Mouse (Mus musculus): ENCODE results near the gene Wdr83.

Gene Wdr83

DNA sequence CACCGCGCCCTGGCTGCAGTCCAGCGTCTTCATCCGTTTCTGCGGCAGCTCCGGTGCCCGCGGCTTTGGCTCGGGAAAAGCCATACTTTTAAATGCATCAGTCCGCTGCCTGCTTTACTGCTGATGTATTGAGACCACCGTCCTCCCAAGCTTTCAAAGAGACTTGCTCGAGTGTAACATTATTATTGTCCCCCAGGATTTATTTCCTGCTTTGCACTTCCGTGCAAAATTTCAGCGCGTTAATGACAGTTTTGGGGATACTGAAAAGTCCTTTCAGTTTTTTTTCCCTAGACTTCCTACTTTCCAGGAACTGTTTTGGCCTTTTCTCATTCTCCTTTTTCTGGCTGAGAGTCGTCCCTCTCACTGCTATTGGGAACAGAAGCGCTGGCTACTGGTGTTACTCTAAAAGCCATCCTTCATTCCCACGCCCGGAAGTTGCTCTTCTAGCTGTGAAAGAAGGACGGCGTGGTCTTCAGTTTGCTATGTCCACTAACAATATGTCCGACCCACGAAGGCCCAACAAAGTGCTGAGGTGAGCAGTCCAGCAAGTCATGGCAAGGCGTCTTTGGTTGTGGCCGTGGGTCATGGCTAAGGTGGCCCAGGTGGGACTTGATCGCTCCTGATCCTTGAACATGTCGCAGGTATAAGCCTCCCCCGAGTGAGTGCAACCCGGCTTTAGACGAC lies 432 bp downstream of the Wdr83 start, which contains the start of gene Wdr83os:
Gene Wdr83os, plus strand, starts transcription at position 209 of the 684 bp plus-strand sequence.
- ATAC-seq (ENCODE audit: insufficient number of reproducible peaks, low FRiP score, low TSS enrichment): no peak

DNA sequence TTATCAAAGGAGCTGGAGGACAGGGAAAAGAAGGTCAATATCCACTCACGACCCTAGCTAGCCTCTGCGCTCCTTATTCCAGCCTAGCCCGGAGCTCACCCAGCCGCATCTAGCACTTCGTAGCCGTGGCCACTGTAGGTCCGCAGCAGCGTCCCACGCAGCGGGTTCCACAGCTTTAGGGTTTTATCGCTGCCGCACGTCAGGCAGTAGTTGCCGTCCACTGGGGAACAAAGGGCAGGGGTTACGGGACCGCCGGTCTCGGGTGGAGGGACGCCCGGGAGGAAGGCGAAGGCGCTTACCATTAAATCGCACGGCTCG lies 933 bp downstream of the Wdr83 start:
- no peak for ATAC-seq (ENCODE audit: insufficient number of reproducible peaks, low FRiP score, low TSS enrichment)

DNA sequence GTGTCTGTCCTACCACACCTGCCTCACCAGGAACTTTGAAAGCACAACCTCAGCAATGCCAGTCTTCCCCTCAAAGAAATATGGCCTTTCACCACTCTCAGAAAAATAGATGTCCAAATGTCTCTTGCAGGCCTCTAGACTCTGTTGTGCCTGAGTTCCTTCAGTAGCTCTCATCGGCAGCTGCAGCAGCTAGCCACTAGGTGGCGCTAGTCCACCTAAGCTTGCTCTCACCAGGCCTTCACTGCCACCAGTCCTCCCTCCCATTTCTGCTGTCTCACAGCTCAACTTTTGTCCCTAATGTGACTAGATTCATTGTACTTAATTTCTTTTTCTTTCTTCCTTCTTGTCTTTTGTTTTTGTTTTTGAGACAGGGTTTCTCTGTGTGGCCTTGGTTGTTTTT lies 4.1 kb downstream of the Wdr83 start:
- peak; percentile 43; the same call in 1 of the 2 replicates for ATAC-seq (ENCODE audit: insufficient number of reproducible peaks, low FRiP score, low TSS enrichment)

DNA sequence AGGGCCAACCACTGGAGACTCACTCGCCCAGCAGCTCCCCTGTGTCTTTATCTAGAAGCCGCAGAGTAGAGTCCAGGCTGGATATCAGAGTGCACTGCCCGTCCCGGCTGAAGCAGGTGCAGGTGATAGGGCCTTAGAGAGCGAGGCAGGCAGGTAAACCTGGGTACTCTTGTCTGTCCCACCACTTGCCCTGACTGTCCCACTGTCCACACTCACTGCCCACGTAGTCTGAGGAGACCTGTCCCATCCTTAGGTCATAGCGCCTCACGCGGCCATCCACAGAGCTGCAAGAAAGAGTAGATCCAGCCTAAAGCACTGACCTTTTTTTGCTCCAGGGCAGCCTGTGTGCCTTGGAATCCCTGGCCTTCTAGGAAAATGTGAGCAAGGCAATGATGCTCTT lies 5.1 kb downstream of the Wdr83 start:
- ATAC-seq (ENCODE audit: insufficient number of reproducible peaks, low FRiP score, low TSS enrichment): no peak

DNA sequence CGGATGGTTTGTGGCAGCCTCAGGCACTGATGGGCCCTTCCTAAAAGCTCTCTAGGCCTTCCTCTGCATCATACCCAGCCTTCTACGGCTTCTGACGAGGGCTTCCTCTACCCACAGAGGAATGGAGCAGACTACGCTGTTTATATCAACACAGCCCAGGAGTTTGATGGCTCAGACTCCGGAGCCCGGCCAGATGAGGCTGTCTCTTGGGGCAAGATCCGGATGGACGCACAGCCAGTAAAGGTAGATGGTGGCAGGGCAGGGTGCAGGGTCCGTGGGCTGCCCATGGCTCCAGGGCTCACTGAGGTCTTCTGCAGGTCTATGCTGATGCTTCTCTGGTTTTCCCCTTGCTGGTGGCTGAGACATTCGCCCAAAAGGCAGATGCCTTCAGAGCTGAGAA lies 6.5 kb downstream of the Wdr83 start:
- no peak for ATAC-seq (ENCODE audit: insufficient number of reproducible peaks, low FRiP score, low TSS enrichment)

DNA sequence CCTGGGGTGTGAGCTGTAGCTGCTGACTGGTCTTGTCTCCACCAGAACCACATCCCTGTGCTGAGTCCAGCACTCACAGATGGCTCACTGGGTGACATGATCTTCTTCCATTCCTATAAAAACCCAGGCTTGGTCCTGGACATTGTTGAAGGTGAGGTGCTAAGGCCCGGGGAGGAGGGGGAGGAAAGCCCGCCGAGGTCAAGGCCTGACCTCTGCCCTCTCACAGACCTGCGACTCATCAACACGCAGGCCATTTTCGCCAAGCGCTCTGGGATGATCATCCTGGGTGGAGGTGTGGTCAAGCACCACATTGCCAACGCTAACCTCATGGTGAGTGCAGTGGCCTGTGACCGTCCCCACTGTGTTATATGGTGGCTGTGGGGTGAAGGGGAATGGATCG lies 6.9 kb downstream of the Wdr83 start:
- no peak for ATAC-seq (ENCODE audit: insufficient number of reproducible peaks, low FRiP score, low TSS enrichment)

DNA sequence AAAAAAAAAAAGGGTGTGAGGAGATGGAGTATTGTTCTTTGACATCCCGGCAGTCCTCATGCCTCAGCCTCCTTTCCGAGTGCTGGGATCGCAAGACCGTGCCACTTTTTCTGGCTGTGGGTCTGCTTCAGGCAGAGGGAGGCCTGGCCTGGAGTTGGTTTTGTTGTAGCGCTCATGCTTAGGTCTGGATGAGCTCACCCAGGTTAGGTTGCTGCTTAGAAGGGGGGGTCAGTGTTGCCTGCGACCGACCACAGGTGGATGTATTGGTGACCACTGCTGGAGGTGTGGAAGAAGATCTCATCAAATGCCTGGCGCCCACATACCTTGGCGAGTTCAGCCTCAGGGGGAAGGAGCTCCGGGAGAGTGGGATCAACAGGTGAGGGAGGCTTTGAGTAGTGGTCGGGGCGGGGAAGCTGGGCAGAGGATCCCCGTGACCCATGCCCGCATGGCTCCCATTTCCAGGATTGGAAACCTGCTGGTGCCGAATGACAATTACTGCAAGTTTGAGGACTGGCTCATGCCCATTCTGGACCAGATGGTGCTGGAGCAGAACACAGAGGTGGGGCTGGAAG lies 8.0 kb downstream of the Wdr83 start:
- no peak for ATAC-seq (ENCODE audit: insufficient number of reproducible peaks, low FRiP score, low TSS enrichment)

DNA sequence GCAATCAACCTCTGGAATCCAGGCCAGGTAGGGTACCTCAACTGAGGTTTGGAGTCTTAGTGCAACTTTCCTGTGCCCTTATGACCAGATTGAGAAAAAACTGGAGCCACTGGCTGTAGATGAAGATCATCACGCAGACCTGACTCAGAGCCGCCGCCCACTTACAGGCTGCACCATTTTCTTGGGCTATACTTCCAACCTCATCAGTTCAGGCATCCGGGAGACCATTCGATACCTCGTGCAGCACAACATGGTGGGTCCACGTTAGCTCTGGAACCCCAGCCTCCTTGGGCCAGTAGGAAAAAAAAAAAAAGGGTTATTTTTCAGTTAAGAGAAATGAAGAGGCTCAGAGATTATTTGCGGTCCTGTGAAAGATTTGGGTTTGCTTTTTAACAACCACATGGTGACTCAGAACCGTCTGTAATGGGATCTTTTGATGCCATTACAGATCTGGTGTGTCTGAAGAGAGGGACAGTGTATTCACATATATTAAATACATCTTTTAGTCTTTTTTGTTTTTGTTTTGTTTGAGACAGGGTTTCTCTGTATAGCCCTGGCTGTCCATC lies 8.7 kb downstream of the Wdr83 start:
- ATAC-seq (ENCODE audit: insufficient number of reproducible peaks, low FRiP score, low TSS enrichment): no peak

DNA sequence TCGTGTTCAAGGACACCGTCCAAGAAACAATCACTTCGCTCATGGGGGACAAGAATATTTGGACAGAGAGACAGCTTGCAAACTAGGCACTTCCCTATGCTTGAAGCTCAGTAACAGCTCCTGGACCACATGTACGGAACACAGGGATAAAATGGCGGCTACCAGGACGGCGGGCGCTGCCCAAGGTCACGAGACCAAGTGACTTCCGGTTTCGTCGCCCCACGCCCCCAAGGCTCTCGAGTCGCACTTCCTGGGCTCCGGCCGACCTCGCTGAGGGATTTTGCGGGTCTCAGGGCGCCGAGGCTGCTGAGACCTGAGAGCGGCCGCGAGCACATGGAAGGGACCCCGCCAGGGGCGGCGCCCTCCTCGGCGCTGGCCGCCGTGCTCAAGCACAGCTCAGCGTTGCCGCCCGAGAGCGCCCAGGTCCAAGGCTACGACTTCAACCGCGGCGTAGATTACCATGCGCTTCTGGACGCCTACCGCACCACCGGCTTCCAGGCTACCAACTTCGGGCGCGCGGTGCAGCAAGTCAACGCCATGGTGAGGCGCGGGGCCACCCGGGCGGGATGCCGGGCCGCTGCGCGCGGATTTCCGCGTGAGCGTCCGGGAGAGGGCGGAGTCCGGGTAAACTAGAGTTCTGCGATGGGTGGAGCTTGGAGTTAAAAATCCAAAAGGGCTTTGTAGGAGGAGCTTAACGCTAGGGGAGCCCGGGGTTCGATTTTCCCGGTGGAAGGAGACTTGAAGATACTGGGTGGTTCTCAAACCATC lies 9.4 kb downstream of the Wdr83 start, which contains the start of gene Dhps:
Gene Dhps, plus strand, starts transcription at position 244 of the 768 bp plus-strand sequence.
- ATAC-seq (ENCODE audit: insufficient number of reproducible peaks, low FRiP score, low TSS enrichment): peak; percentile 81

DNA sequence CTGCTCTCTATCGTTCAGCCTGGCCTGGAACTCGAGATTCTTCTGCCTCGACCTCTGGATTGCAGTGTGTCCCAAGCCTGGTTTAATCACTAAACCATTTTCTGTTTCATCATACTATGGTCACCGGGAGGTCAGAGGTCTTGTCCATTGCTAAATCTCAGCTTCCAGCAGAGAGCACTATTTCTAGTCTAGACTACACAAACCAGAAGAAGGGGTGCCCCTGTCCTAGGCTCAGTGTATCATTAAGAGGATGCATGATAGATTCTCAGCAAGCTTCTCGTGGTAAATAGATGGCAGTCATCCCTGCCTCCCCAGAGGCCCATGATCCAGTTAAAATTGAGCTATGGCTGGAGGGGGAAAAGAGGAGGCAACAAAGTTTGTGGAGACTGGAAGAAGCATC lies 10.1 kb downstream of the Wdr83 start:
- ATAC-seq (ENCODE audit: insufficient number of reproducible peaks, low FRiP score, low TSS enrichment): no peak

DNA sequence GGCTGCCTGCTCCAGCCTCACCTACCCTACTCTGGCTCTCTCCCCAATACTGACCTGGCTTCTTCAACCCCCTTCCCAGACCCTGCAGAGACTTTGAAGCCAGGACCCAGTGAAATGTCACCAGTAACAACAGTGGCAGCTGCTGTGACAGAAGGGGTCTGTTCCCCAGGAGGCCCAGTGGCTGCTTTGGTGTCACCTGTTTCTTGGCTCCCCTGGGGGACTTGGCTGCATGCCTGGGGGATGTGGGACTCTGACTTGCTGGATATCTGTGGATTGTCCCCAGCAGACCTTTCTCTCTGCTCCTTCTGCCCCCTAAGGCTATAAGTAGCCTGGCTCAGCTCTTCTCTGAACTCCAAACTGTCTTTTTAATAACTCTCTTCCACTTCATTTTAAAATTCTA lies 13.1 kb downstream of the Wdr83 start, which contains the start of gene Gm5741:
Gene Gm5741, minus strand, starts transcription at position 1 of the 400 bp plus-strand sequence.
- no peak for ATAC-seq (ENCODE audit: insufficient number of reproducible peaks, low FRiP score, low TSS enrichment)

DNA sequence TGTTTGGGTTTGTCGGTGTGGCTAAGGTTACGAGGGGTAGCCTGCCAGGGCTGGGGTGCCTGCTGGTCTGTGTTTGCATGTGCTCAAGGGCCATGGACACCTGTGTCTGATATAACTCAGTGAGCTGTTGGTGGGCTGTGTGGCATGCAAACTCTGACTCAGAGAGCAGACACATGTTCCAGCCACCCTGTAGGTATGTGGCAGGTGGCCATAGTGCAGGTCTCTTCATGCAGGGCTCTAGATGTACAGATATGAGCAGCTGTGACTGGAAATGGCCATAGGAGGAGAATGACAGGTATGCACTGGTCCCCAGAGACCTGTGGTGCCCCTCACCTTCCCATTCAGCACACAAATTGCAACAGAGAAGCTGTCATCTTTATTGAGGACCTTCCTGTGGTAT lies 14.0 kb downstream of the Wdr83 start:
- ATAC-seq (ENCODE audit: insufficient number of reproducible peaks, low FRiP score, low TSS enrichment): no peak

DNA sequence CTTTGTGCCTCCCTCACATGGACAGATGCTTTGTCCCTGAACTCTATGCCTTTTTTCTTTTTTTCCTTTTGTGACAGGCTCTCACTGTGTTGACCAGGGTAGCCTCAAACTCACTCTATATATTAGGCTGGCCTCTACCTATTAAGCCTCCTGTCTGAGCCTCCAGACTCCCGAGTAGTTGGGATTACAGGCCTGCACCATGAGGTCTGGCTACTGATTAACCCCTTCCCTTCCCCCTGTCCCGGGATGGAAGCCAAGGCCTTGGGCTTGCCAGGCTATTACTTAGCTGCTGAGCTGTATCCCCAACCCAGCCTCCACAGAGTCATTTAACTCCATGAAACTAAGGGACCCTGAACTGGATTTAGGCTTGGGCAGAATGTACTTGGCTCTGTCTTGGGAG lies 15.9 kb downstream of the Wdr83 start:
- ATAC-seq (ENCODE audit: insufficient number of reproducible peaks, low FRiP score, low TSS enrichment): no peak

DNA sequence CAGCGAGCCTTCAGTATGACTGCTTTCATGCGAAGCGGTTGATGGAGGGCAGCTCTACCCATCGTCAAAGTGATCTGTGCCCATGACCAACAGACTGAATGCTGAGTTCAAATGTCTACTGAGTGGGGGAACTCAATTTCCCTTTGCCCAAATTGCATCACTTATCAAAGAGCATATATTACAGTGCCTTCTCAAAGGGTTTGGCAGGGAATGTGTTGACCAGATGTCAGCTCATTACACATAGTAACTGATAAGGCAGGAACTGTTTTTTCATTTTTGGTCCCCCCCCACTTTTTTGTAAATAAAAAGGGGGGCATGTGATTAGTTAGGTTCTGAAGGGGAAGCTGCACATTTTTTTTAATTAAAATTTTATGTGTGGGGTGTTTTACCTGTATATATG lies 18.5 kb downstream of the Wdr83 start:
- ATAC-seq (ENCODE audit: insufficient number of reproducible peaks, low FRiP score, low TSS enrichment): no peak

DNA sequence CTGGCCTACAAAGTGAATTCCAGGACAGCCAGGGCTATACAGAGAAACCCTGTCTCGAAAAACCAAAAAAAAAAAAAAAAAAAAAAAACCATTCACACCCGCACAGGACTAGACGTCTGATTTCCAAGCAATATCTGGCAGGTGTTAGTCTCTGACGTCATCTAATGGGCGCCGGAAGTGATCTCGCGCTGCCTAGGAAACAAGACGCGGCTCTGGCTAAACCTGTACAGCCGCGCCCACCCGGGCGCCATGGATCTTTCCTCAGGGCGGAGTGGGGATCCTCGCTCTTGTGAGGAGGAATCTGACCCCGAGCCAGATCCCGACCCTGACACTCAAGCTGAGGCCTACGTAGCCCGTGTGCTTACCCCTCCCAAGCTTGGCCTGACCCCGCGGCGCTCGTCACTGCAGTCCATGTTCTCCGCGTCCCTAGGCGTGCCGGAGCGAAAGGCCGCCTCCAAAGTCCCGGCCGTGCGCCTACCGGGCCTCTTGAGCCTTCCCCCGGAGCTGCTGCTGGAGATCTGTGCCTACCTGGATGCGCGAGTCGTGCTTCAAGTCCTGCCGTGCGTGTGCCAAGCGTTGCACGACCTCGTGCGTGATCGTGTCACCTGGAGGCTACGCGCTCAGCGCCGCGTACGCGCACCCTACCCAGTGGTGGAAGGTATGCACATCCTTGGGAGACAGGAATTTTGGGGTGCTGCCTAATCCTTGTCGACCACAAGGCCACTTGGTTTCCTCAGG lies 21.1 kb downstream of the Wdr83 start, which contains the start of gene Fbxw9:
Gene Fbxw9, plus strand, starts transcription at position 177 of the 738 bp plus-strand sequence.
- ATAC-seq (ENCODE audit: insufficient number of reproducible peaks, low FRiP score, low TSS enrichment): peak; percentile 76; the same call in 1 of the 2 replicates

DNA sequence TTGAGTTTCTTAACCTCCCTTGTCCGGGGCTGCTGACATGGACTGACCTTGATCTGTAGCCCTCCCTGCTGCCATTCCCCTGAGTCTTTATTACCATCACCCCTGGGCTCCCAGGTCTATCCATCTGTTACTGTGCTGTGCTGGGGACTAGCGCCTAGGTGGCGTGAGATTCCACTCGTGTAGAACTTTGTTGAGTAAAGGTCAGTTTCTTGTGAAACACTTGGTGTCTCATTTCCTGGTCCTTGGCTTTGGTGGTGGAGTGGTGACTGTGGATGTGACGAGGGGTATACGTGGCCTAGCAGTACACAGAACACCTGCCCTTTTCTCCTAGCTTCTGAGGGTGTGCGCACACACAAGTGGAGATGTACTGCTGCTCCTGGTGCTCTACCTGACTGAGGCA lies 23.7 kb downstream of the Wdr83 start:
- no peak for ATAC-seq (ENCODE audit: insufficient number of reproducible peaks, low FRiP score, low TSS enrichment)

DNA sequence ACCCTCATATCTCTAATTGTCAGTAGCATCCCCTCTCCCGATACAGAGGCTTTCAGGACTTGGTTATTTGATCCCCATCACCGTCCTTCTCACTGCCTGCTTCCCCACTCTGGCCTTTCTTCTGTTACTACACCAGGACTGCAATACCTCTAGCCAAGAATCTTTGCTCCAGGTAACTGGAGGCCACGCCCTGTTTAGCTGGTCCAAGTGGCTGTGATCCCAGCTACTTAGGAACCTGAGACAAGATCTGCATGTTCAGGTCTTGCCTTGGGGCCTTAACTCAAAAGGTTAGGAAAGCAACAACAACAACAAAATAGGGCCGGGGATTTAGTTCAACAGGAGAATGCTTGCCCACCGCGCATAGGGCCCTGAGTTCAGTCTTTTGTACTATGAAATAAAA lies 37.5 kb downstream of the Wdr83 start:
- no peak for ATAC-seq (ENCODE audit: insufficient number of reproducible peaks, low FRiP score, low TSS enrichment)

DNA sequence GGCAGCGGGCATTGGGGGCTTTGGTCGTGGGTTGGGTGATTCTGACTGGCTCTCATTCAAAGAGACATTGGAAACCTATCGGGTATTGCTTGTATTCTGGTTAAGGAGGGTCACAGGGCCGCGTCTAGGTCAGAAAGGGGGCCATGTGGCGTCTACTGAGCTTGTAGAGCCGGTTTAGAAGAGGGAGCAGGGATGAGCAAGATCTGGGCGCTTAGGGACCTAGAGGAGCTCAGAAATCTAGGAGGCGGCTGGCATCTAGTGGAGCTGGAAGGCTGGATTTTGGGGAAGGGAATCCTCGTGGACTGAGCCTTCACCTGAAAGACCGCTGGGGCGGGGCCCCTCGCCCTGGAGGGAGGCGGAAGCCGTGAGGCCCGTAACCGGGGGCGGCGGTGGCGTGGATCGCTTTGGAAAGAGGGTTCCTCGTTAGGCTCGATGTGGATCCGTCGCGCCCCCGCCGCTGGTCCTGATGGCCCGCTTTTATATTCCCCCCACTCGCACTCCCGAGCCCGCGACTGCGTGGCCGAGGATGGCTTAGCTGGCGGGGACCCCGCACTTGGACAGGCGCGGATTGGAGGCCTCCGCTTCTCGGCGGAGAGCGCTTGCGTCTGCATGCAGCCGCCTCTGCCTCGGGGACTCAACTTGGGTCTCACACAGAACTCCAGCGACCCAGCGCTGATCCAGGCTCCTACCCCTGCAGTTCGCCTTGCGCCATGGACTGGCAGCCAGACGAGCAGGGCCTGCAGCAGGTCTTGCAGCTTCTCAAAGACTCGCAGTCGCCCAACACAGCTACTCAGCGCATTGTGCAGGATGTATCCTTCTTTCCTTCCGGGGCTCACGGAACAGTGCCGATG lies 43.2 kb downstream of the Wdr83 start:
- no peak for ATAC-seq (ENCODE audit: insufficient number of reproducible peaks, low FRiP score, low TSS enrichment)

DNA sequence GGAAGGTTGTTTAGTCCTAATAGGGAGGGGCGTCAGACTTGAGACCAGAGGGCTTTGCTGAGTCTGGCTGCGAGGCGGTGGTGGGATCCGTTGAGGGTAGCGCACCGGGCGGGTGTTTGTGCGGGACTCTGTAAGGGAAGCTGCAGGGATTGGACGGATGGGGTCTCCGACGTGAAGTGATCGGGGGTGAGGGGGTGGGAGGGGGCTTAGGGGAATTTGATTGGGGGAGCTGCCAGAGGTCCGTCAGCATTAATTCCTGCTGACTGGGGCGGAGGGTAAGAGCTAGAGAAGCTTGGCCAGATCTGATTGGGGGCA lies 43.8 kb downstream of the Wdr83 start:
- peak; percentile 11; the same call in 1 of the 2 replicates for ATAC-seq (ENCODE audit: insufficient number of reproducible peaks, low FRiP score, low TSS enrichment)
